8 mouse cellular contexts compared by ENCODE assay signal in the genomic region with DNA sequence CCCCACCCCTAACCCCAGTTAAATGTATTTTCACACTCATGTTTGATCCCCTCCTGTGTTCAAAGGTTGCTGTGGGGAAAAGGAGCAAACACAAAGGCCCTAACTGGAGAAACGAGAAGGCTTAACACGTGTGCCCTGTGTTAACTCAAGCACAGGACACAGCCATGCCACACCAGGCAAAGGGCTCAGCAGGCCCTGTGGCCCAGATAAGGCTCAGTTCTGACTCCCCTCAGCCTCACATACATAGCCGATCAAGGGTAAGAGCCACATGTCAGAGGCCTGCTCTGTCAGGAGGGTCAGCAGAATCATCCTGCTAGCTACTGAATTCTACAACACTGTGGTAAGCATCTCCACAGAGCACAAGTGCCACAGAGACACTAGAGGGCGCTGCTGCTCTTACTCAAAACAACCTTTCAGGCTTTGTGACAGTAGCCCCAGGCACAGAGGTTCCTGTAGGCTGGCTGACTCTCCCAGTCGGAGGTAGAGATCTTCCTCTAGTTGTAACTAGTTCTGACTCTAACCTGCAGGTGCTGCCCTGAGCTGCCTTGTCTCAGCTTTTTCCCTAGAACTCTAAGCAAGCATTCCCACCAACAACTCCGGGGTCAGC. TPM values are rescaled to one million over a fixed set of nuclear protein-coding genes. Genes with fewer than 3 reads are reported as not detected.
A peak's percentile ranks its signal among the peaks of the same experiment; 100 is the strongest.
DNase-seq lines count a peak whose midpoint lies in the region; ATAC-seq lines count a peak whose summit lies in the region.

No protein-coding gene starts in this region.

- DNase-seq in T-cell, adult 2 months (ENCODE audit: low spot score) = peak; percentile 72
- DNase-seq in cerebellum, postnatal 14 days = peak; percentile 89 to 94
- peak; percentile 84 to 90 for DNase-seq in frontal cortex, postnatal 36 days (ENCODE audit: low spot score in 2 of 2)
- peak; percentile 78 to 80 for DNase-seq in layer of hippocampus, postnatal 36 days
- DNase-seq in lung, postnatal 4 days = peak; percentile 75 to 87
- DNase-seq in right cerebral cortex, adult 2 months (ENCODE audit: low spot score in 2 of 2) = peak; percentile 86 to 87
- peak; percentile 59 for DNase-seq in urinary bladder, adult 2 months (ENCODE audit: low spot score)

- H3K27ac ChIP-seq in hindbrain, embryonic 16.5 days (ENCODE audit: low read depth, low read length) = no peak overlapping the region

- WGBS in hindbrain, embryonic 16.5 days = 43% methylated on average over 6 of the region's 6 CpGs

- H3K36me3 ChIP-seq in hindbrain, embryonic 16.5 days (ENCODE audit: control insufficient read depth, insufficient read depth, low read length) = peaks cover 10% of the 10 kb centered on the region

- no peaks in the 10 kb centered on the region for H3K9me3 ChIP-seq in hindbrain, embryonic 16.5 days (ENCODE audit: control insufficient read depth, low read length)

- H3K4me1 ChIP-seq in hindbrain, embryonic 16.5 days (ENCODE audit: control insufficient read depth, insufficient read depth, low read depth, low read length) = no peaks in the 10 kb centered on the region

- no peaks in the 10 kb centered on the region for H3K27me3 ChIP-seq in hindbrain, embryonic 16.5 days (replicated peaks; ENCODE audit: control insufficient read depth, insufficient read depth, low read length)

- H3K4me3 ChIP-seq in hindbrain, embryonic 16.5 days (ENCODE audit: low read length) = no peak overlapping the region

- ATAC-seq in hindbrain, embryonic 16.5 days = peak; percentile 73

- H3K4me2 ChIP-seq in hindbrain, embryonic 16.5 days (ENCODE audit: low read length) = no peak overlapping the region

- H3K9ac ChIP-seq in hindbrain, embryonic 16.5 days (ENCODE audit: low read depth, low read length) = no peak overlapping the region

RNA-seq across cellular contexts. Expression of a gene that starts 12.9 kb away (rescaled TPM):
- polyA plus RNA-seq in hindbrain, embryonic 16.5 days (2015; fragmentation: Nextera tagmentation; extraction: Ambion mirVana) = 49.1 and 61.3 TPM in 2 replicates
- 100 to 1,000 TPM; 164 to 165 TPM for total RNA-seq in layer of hippocampus, postnatal 36 days (2021)
- 3.9 and 4.2 TPM in 2 replicates for polyA plus RNA-seq in urinary bladder, adult 2 months (2012; rRNA removed)

RNA-seq across cellular contexts. Expression of a gene that starts 28.3 kb away (rescaled TPM):
- polyA plus RNA-seq in hindbrain, embryonic 16.5 days (2015; fragmentation: Nextera tagmentation; extraction: Ambion mirVana) = 24.3 and 28.6 TPM in 2 replicates
- total RNA-seq in layer of hippocampus, postnatal 36 days (2021) = 10 to 100 TPM; 49.1 to 52.6 TPM
- polyA plus RNA-seq in urinary bladder, adult 2 months (2012; rRNA removed) = 56.5 and 58.1 TPM in 2 replicates
